Mouse (Mus musculus): ENCODE measurements around the gene Sfxn3.

Gene Sfxn3

DNA sequence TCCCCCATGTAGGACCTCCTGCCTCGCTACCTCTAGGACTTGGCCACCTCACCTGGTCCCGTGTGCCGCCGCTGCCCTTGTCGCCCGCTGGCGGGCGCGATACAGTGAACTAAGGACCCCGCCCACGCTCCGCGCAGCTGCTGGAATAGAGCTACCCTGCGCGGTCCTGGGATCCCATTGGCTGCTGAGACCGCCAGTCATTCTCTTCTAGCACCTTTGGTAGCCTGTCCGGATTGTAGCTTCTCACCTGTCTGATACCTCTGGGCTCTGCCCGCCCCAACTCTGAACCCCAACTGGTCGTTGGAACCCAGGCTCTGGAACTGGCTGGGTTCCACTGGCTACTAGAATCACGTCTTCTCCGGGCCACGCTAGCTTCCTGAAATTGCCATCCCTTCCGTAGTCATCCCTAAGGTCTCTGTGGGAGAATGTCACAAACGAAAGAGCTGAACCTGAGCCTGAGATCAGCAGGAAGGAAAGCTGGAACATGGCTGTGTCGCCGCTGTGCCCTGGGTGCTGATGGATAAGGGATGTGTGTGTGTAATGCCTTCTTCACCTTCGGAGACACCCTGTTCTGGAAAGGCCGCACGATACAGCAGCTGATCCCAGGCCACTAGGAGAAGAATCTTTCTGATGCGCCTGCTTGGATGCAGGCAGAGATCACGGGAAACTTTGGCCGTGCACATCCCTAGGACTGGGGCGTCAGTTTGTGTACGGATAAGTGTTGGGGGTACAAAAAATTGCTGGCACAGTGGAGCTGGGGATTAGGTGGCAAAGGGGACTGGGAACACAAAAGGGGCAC is 581 bp upstream of the Sfxn3 start:
- DNase-seq (ENCODE audit: low spot score): peak; percentile 88

GRCm38 (mm10) chr19:45047935-45048643 is 786 bp downstream of the Sfxn3 start:
- DNase-seq (ENCODE audit: low spot score): peak; percentile 82

- no peak for DNase-seq (ENCODE audit: low spot score)
Measured at GRCm38 (mm10) chr19:45048644-45049365, 1.5 kb downstream of the Sfxn3 start.

DNA sequence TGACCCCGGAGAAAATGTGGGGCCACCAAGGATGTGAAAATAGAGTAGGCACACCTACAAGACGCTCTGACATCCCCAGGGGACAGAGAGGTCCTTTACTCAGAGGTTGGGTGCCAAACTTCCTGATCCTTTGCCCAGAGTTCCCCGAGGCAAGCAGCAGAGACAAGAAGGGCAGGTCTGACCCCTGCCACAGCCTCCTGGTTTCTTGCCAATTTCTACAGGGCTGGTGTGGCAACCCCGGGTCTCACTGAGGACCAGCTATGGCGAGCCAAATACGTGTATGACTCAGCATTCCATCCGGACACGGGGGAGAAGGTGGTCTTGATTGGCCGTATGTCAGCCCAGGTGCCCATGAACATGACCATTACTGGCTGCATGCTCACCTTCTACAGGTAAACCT is 2.2 kb downstream of the Sfxn3 start:
- no peak for DNase-seq (ENCODE audit: low spot score)

GRCm38 (mm10) chr19:45053451-45053850 is 6.1 kb downstream of the Sfxn3 start:
- no peak for DNase-seq (ENCODE audit: low spot score)

GRCm38 (mm10) chr19:45054892-45055690 is 7.8 kb downstream of the Sfxn3 start:
- DNase-seq (ENCODE audit: low spot score): no peak

- no peak for DNase-seq (ENCODE audit: low spot score)
Measured at GRCm38 (mm10) chr19:45056364-45056763, 9.1 kb downstream of the Sfxn3 start.

GRCm38 (mm10) chr19:45056908-45057698 is 9.8 kb downstream of the Sfxn3 start:
- DNase-seq (ENCODE audit: low spot score): no peak

GRCm38 (mm10) chr19:45057724-45058112 is 10.4 kb downstream of the Sfxn3 start:
- DNase-seq (ENCODE audit: low spot score): no peak

DNA sequence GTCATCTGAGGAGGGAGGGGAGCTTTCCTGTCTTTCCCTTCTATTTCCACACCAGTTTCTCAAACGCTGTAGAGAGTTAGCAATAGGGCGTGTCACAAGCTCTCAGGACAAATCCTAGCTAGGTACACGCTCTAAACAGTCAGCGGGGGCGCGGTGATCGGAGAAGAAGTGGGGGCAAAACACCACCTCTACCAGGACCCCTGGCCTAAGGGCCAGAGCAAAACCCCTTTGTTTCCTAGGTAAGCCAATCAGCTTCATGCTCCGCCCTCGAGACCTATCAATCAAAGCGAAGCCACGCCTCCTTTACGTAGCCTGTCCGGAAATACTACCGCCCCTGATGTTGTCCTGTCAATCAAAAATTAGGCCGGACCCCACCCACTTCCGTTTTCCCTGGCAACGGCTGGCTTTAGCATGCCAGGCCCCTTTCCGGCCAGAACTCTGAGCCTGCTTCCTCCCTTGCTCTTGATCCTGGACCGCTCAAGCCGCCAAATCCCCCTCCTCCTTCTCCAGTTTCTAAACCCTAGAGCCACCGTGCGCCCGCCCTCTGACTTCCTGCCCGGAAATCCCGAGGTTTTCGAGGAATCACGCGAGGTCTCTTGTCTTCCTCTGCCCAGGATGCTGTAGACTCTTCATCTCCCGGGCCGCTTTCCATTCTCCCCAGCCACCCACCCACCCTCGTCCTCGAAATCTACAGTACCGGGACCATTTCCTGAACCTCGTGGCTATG is 11.0 kb downstream of the Sfxn3 start:
- DNase-seq (ENCODE audit: low spot score): peak; percentile 95

DNA sequence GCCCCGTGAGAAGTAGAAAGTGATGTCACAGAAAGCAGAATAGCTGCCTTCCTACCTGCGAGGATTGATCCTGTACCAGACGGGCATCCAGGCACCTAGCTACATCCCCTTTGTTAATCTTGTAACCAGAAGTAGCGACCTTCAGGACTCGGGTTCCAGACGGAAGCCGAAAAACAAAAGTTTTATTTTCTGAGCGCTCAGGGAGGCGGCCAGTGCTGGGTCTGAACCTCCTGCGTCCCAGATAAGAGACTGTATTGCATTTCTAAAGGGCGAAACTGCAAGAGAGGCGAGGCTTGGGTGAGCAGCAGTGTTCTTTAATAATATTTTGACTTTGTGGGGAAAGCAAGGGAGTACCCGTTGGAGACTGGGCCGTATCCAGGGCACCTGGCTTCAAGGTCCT is 11.5 kb downstream of the Sfxn3 start:
- DNase-seq (ENCODE audit: low spot score): no peak

DNA sequence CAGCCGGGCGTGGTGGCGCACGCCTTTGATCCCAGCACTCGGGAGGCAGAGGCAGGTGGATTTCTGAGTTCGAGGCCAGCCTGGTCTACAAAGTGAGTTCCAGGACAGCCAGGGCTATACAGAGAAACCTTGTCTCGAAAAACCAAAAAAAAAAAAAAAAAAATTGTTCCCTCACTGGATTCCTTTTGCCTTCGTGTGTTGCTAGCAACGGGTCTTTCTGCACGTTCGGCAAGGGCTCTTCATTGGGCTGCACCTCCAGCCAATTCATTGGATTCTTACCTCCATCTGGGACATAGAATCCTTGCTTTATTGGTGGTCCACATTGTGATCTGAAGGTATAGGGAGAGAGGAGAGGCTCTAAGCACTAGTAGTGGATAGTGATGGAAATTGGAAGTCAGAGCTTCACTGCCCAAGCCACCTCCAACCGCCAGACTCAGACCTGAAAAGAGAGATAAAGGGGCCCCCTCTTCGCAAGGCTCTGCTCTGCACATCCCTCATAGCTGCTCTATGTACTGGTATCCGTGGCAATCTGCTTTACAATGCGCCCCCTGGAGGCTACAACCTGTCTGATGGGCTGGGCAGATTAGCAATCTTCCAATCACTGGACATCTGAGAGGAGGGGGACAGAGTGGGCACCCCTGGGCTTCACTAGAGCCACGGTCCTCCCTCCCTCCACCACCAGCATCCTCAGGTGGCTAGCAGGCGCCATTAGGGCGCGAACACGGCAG is 16.4 kb downstream of the Sfxn3 start:
- DNase-seq (ENCODE audit: low spot score): peak; percentile 62

DNA sequence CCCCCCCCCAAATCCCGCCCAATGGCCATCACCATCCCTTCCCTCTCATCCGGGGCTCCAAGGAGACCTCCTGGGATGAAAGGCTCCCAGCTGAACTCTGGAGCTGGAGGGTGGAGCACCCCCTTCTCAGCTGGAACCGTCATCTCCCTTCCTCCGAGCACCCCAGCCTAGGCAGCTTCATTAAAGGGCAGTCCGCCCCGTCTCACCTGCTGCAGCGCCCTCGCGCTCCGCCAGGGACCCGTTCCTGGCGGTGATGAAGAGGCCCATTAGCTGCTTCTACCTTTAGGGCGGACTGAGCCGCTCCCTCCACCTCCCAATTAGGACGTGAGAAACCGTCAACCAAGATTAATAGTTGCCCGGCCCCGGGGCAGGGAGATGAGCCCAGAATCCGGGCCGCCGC is 17.9 kb downstream of the Sfxn3 start:
- DNase-seq (ENCODE audit: low spot score): no peak

- no peak for DNase-seq (ENCODE audit: low spot score)
Measured at GRCm38 (mm10) chr19:45067170-45067569, 19.9 kb downstream of the Sfxn3 start.

- DNase-seq (ENCODE audit: low spot score): no peak
Measured at GRCm38 (mm10) chr19:45067758-45068510, 20.6 kb downstream of the Sfxn3 start.

DNA sequence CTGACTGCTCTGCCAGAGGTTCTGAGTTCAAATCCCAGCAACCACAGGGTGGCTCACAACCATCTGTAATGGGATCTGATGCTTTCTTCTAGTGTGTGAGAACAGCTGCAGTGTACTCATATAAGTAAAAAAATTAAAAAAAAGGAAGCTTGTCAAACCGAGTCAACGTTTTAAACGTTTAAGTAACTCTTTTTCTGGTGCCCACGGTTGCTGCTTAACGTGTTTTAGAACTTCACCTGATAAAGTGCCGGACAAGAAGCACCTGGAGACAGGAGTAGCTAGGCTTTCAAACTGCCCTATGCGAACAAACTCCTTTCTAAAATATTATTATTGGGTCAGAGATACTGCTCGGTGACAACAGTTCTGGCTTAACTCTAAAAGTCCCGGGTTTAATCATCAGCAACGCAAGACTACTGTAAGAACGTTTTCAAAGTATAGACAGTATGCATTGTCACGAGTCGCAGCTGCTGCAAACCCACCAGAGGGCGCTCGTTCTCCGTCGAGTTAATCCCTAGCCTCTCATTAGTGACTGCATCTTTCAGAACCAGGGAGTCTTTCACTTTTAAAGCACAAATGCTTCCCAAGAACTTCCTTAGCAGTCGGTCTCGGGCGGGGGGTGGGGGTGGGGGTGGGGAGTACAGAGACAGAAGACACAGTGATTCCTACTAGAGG is 26.7 kb downstream of the Sfxn3 start:
- peak; percentile 71 for DNase-seq (ENCODE audit: low spot score)

- DNase-seq (ENCODE audit: low spot score): peak; percentile 94
Measured at GRCm38 (mm10) chr19:45074580-45075322, 27.4 kb downstream of the Sfxn3 start, which contains the start of gene Kazald1. TSS of gene Kazald1 (plus strand) at chr19:45075241.

All from layer of hippocampus, adult 11-12 months (tissue).